Mouse (Mus musculus) erythroblast, adult 5-6 weeks (primary cell): ENCODE data around the gene Sugct. TPM values are rescaled to one million over a fixed set of nuclear protein-coding genes. Genes with fewer than 3 reads are reported as not detected.
A peak's percentile ranks its signal among the peaks of the same experiment; 100 is the strongest.
"Not testable (repeated sequence)": the region's sequence is repeated elsewhere in the genome, so short reads cannot be mapped to it uniquely, and the experiment has no call there.

Source experiments
- ATAC-seq: replicated peaks from 2 replicates; pipeline ENCODE4 v1.8.0; 2016; ENCODE audit warnings: moderate number of reproducible peaks, mild to moderate bottlenecking, moderate TSS enrichment, inconsistent platforms; ENCODE audit not compliant: poor library complexity, low FRiP score, severe bottlenecking
- total RNA-seq, 2 experiments: library from RNA; stranded (forward) in 1 of 2; stranded (reverse) in 1 of 2; fragments of 150-400 nt in 1 of 2; fragments of 200-764, 138-1000 nt in 1 of 2; gene quantifications; 2 replicates each; pipeline versions ENCODE4 v1.2.3 to v1.2.4; 2015 to 2017; ENCODE audit warnings: low replicate concordance in 2 of 2

The Sugct gene
- total RNA-seq, 2 experiments from 2014 or later: 0.38 TPM; not detected in 1

GRCm38 (mm10) chr13:16937422-16938202, 757.7 kb downstream of the Sugct start:
- peak; percentile 73 for ATAC-seq

- ATAC-seq: no peak
Measured at GRCm38 (mm10) chr13:16935029-16935428, 760.3 kb downstream of the Sugct start.

GRCm38 (mm10) chr13:16933600-16933999, 761.8 kb downstream of the Sugct start:
- ATAC-seq: 0 out of 2 replicates have a peak, but pooled peaks have one; percentile 47

GRCm38 (mm10) chr13:16921305-16921704, 774.0 kb downstream of the Sugct start:
- peak; percentile 70 for ATAC-seq

GRCm38 (mm10) chr13:16915697-16916096, 779.7 kb downstream of the Sugct start:
- ATAC-seq: no peak

GRCm38 (mm10) chr13:16912214-16912613, 783.1 kb downstream of the Sugct start:
- no peak for ATAC-seq

GRCm38 (mm10) chr13:16906974-16907373, 788.4 kb downstream of the Sugct start:
- ATAC-seq: no peak

- ATAC-seq: peak; percentile 74
Measured at GRCm38 (mm10) chr13:16901424-16901823, 793.9 kb downstream of the Sugct start.

GRCm38 (mm10) chr13:16898084-16898792, 797.1 kb downstream of the Sugct start:
- ATAC-seq: no peak

- no peak for ATAC-seq
Measured at GRCm38 (mm10) chr13:16878056-16878455, 817.3 kb downstream of the Sugct start.

- no peak for ATAC-seq
Measured at GRCm38 (mm10) chr13:16859986-16860385, 835.4 kb downstream of the Sugct start.

GRCm38 (mm10) chr13:16847236-16847635, 848.1 kb downstream of the Sugct start:
- peak; percentile 49; the same call in 1 of the 2 replicates for ATAC-seq

GRCm38 (mm10) chr13:16840994-16841393, 854.4 kb downstream of the Sugct start:
- ATAC-seq: no peak

- ATAC-seq: no peak
Measured at GRCm38 (mm10) chr13:16838409-16838808, 856.9 kb downstream of the Sugct start.

- no peak for ATAC-seq
Measured at GRCm38 (mm10) chr13:16835111-16835510, 860.2 kb downstream of the Sugct start.

GRCm38 (mm10) chr13:16833069-16833468, 862.3 kb downstream of the Sugct start:
- no peak for ATAC-seq

GRCm38 (mm10) chr13:16831840-16832239, 863.5 kb downstream of the Sugct start:
- no peak for ATAC-seq

- ATAC-seq: not testable (repeated sequence)
Measured at GRCm38 (mm10) chr13:16830291-16830690, 865.1 kb downstream of the Sugct start.

GRCm38 (mm10) chr13:16829589-16829988, 865.8 kb downstream of the Sugct start:
- no peak for ATAC-seq

- ATAC-seq: no peak
Measured at GRCm38 (mm10) chr13:16825619-16826018, 869.7 kb downstream of the Sugct start.

- ATAC-seq: no peak
Measured at GRCm38 (mm10) chr13:16821785-16822184, 873.6 kb downstream of the Sugct start.
